Mouse (Mus musculus): ENCODE measurements at regions not wholly inside any gene's neighbourhood (a gene's known extent, or its start where the extent isn't known, plus 50 kb on each side); places are given as distances from the start of the nearest gene placed in this dataset.

GRCm38 (mm10) chrX:23136710-23137109 lies 228.2 kb downstream of the Klhl13 start:
- Histone ChIP-seq H3K4me3 (ENCODE audit: low read depth, low read length) (no peak overlapping the region), H3K27me3 (ENCODE audit: insufficient read depth, low read length) (no peaks in the 10 kb centered on the region), H3K27ac (ENCODE audit: low read depth) (no peak overlapping the region), H3K9me3 (ENCODE audit: low read depth, low read length) (no peaks in the 10 kb centered on the region), H3K36me3 (ENCODE audit: insufficient read depth) (no peaks in the 10 kb centered on the region), H3K4me2 (no peak overlapping the region), H3K9ac (no peak overlapping the region), H3K4me1 (ENCODE audit: insufficient read depth) (no peaks in the 10 kb centered on the region)
- no peak for TF ChIP-seq CTCF (IDR thresholded peaks at IDR 0.05; ENCODE audit: low read depth)
- no peak for ATAC-seq (ENCODE audit: insufficient read depth)
- no peak for DNase-seq

GRCm38 (mm10) chrX:23095867-23096266 lies 269.0 kb downstream of the Klhl13 start:
- DNase-seq (no peak), ATAC-seq (ENCODE audit: insufficient read depth) (no peak)
- Histone ChIP-seq H3K4me1 (ENCODE audit: insufficient read depth) (no peaks in the 10 kb centered on the region), H3K9ac (no peak overlapping the region), H3K36me3 (ENCODE audit: insufficient read depth) (no peaks in the 10 kb centered on the region), H3K4me2 (no peak overlapping the region), H3K4me3 (ENCODE audit: low read depth, low read length) (no peak overlapping the region), H3K9me3 (ENCODE audit: low read depth, low read length) (no peaks in the 10 kb centered on the region), H3K27ac (ENCODE audit: low read depth) (no peak overlapping the region), H3K27me3 (ENCODE audit: insufficient read depth, low read length) (no peaks in the 10 kb centered on the region)
- 14% methylated on average over 1 of the region's 1 CpGs for WGBS
- no peak for TF ChIP-seq CTCF (IDR thresholded peaks at IDR 0.05; ENCODE audit: low read depth)

- ATAC-seq (ENCODE audit: insufficient read depth): no peak
- no peak overlapping the region for H3K27ac ChIP-seq (ENCODE audit: low read depth)
- no peaks in the 10 kb centered on the region for H3K4me1 ChIP-seq (ENCODE audit: insufficient read depth)
- TF ChIP-seq CTCF (IDR thresholded peaks at IDR 0.05; ENCODE audit: low read depth): no peak
- H3K4me3 ChIP-seq (ENCODE audit: low read depth, low read length): no peak overlapping the region
- no peak overlapping the region for H3K9ac ChIP-seq
- no peaks in the 10 kb centered on the region for H3K36me3 ChIP-seq (ENCODE audit: insufficient read depth)
- no peaks in the 10 kb centered on the region for H3K9me3 ChIP-seq (ENCODE audit: low read depth, low read length)
- no peaks in the 10 kb centered on the region for H3K27me3 ChIP-seq (ENCODE audit: insufficient read depth, low read length)
- no peak for DNase-seq
- H3K4me2 ChIP-seq: no peak overlapping the region
These were observed 272.1 kb downstream of the Klhl13 start for GRCm38 (mm10) chrX:23092774-23093173.

- Histone ChIP-seq H3K4me1 (ENCODE audit: insufficient read depth) (no peaks in the 10 kb centered on the region), H3K27ac (ENCODE audit: low read depth) (no peak overlapping the region), H3K4me3 (ENCODE audit: low read depth, low read length) (no peak overlapping the region), H3K27me3 (ENCODE audit: insufficient read depth, low read length) (no peaks in the 10 kb centered on the region), H3K4me2 (no peak overlapping the region), H3K9me3 (ENCODE audit: low read depth, low read length) (no peaks in the 10 kb centered on the region), H3K36me3 (ENCODE audit: insufficient read depth) (no peaks in the 10 kb centered on the region), H3K9ac (no peak overlapping the region)
- ATAC-seq (ENCODE audit: insufficient read depth): no peak
- TF ChIP-seq CTCF (IDR thresholded peaks at IDR 0.05; ENCODE audit: low read depth): no peak
- DNase-seq: no peak
- WGBS: 79% methylated on average over 4 of the region's 4 CpGs
These were observed 298.4 kb downstream of the Klhl13 start for GRCm38 (mm10) chrX:23066432-23066831.

GRCm38 (mm10) chrX:23027622-23028021 lies 337.3 kb downstream of the Klhl13 start:
- Histone ChIP-seq H3K9ac (no peak overlapping the region), H3K4me1 (ENCODE audit: insufficient read depth) (no peaks in the 10 kb centered on the region), H3K4me2 (no peak overlapping the region), H3K4me3 (ENCODE audit: low read depth, low read length) (no peak overlapping the region), H3K36me3 (ENCODE audit: insufficient read depth) (no peaks in the 10 kb centered on the region), H3K27me3 (ENCODE audit: insufficient read depth, low read length) (no peaks in the 10 kb centered on the region), H3K27ac (ENCODE audit: low read depth) (no peak overlapping the region), H3K9me3 (ENCODE audit: low read depth, low read length) (no peaks in the 10 kb centered on the region)
- ATAC-seq (ENCODE audit: insufficient read depth) (no peak), DNase-seq (no peak)
- TF ChIP-seq CTCF (IDR thresholded peaks at IDR 0.05; ENCODE audit: low read depth): no peak
- 65% methylated on average over 3 of the region's 3 CpGs for WGBS

GRCm38 (mm10) chrX:23015562-23015961 lies 349.3 kb downstream of the Klhl13 start:
- no peak for ATAC-seq (ENCODE audit: insufficient read depth)
- no peak for TF ChIP-seq CTCF (IDR thresholded peaks at IDR 0.05; ENCODE audit: low read depth)
- 33% methylated on average over 1 of the region's 1 CpGs for WGBS
- H3K9me3 ChIP-seq (ENCODE audit: low read depth, low read length): no peaks in the 10 kb centered on the region
- no peak overlapping the region for H3K27ac ChIP-seq (ENCODE audit: low read depth)
- H3K36me3 ChIP-seq (ENCODE audit: insufficient read depth): no peaks in the 10 kb centered on the region
- H3K4me3 ChIP-seq (ENCODE audit: low read depth, low read length): no peak overlapping the region
- peak; percentile 0 for DNase-seq
- no peak overlapping the region for H3K4me2 ChIP-seq
- H3K4me1 ChIP-seq (ENCODE audit: insufficient read depth): no peaks in the 10 kb centered on the region
- H3K27me3 ChIP-seq (ENCODE audit: insufficient read depth, low read length): no peaks in the 10 kb centered on the region
- no peak overlapping the region for H3K9ac ChIP-seq

GRCm38 (mm10) chrX:23015118-23015517 lies 349.8 kb downstream of the Klhl13 start:
- no peak overlapping the region for H3K4me3 ChIP-seq (ENCODE audit: low read depth, low read length)
- ATAC-seq (ENCODE audit: insufficient read depth) (no peak), DNase-seq (no peak)
- H3K27ac ChIP-seq (ENCODE audit: low read depth): no peak overlapping the region
- H3K27me3 ChIP-seq (ENCODE audit: insufficient read depth, low read length): no peaks in the 10 kb centered on the region
- H3K36me3 ChIP-seq (ENCODE audit: insufficient read depth): no peaks in the 10 kb centered on the region
- no peaks in the 10 kb centered on the region for H3K9me3 ChIP-seq (ENCODE audit: low read depth, low read length)
- 86% methylated on average over 1 of the region's 1 CpGs for WGBS
- H3K4me1 ChIP-seq (ENCODE audit: insufficient read depth): no peaks in the 10 kb centered on the region
- H3K4me2 ChIP-seq: no peak overlapping the region
- no peak overlapping the region for H3K9ac ChIP-seq
- TF ChIP-seq CTCF (IDR thresholded peaks at IDR 0.05; ENCODE audit: low read depth): no peak

All from lung, embryonic 14.5 days (tissue).